Mouse (Mus musculus) lung, adult 2 months (tissue): ENCODE measurements around the gene Dlg3. TPM values are rescaled to one million over a fixed set of nuclear protein-coding genes. Genes with fewer than 3 reads are reported as not detected.

Experiments
- DNase-seq: peaks from one replicate; pipeline ENCODE4 v3.0.0; 2022
- H3K4me1 ChIP-seq: fragments of 200-500 bp; 2 replicates; pipeline ENCODE4 v1.6.1; 2011; ENCODE audit warnings: low read length; ENCODE audit not compliant: control insufficient read depth, insufficient read depth
- H3K4me3 ChIP-seq: fragments of 200-500 bp; replicated peaks from 2 replicates; pipeline ENCODE3; 2011; ENCODE audit warnings: low read depth, mild to moderate bottlenecking, control low read depth, low read length; ENCODE audit errors: extremely low read depth
- CTCF ChIP-seq: fragments of 200-500 bp; IDR thresholded peaks from 2 replicates; pipeline ENCODE4 v1.5.1; 2011; ENCODE audit warnings: mild to moderate bottlenecking, low read length, control low read depth; ENCODE audit not compliant: insufficient read depth
- POLR2A ChIP-seq: fragments of 200-500 bp; IDR thresholded peaks from 2 replicates; pipeline ENCODE4 v1.6.1; 2011; ENCODE audit warnings: low read depth, mild to moderate bottlenecking, control low read depth, low read length, borderline replicate concordance; ENCODE audit errors: extremely low read depth
- WGBS: fragments of 180-500 bp; shearing (Covaris S2); methylation state at CpG from one replicate; pipeline ENCODE4 v1.1.7; 2018; 5-methylcytosine and 5-hydroxymethylcytosine counted together
- polyA plus RNA-seq: library from polyadenylated mRNA; depleted of rRNA; stranded (reverse); fragments of >200 nt; gene quantifications from 2 replicates; pipeline ENCODE4 v1.2.3, GENCODE M21; 2012; rRNA removed

Gene Dlg3
- polyA plus RNA-seq, 1 experiment, result 13.7 TPM

DNA sequence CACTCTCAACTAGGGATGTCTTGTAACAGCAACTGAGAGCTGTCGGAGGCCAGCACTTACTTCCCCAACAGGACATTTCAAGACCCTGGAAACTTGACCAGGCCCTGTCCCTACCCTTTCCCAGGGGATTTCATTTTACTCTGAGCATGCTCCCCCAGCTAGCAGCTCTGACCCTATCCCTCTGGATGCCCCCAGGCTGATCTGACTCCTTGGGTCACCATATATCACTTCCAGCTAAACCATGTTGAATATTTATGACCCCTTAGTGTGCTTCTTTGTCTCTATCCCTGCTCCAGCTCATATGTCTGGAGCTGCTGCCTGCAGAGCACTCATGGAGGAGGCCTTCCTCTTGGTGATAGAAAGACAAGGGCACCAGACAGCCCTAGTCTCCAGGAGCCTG lies 53.6 kb downstream of the Dlg3 start:
- no peak for TF ChIP-seq CTCF
- TF ChIP-seq POLR2A, result no peak
- H3K4me1 ChIP-seq, result no peaks in the 10 kb centered on the region
- WGBS, result 96% methylated on average over 1 of the region's 1 CpGs
- no peak overlapping the region for H3K4me3 ChIP-seq
- DNase-seq, result no peak

DNA sequence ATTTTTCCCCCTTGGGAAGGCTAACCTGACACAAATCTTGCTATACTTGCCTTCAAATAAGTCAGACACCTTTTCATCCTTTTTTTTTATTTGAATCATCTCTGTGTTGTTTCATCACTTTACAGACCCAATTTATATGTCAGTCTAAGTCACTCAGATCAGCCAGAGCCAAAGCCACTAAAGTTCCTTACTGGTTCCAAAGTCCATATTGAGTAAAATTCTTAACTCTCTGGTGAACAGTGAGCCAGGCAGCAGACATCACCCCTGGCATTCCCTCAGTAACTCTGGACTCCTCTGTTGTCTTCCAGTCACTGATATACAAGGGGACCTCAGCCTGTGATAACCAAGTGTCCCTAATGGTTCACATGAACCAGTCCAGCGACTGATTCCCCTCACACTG lies 58.0 kb downstream of the Dlg3 start:
- no peak for DNase-seq
- no peak for TF ChIP-seq CTCF
- no peak for TF ChIP-seq POLR2A
- 68% methylated on average over 1 of the region's 1 CpGs for WGBS
- Histone ChIP-seq H3K4me3 (no peak overlapping the region), H3K4me1 (no peaks in the 10 kb centered on the region)

DNA sequence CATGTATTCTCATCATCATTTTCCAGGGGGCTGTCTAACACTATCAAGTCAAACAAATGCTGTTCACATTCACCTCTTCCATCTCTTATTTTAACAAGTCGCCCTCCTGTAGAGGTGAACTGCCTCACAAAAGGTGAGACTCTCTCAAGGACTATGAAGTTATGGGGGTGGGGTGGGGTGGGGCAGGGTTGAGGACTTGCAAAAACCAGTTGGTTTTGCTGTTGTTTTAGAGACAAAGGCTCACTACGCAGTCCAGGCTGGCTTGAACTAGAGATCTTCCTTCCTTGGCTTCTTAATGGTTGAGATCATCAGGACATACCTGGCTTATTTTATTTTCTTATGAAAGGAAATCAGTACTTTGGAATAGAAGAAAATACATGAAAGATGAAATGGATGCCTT lies 65.3 kb downstream of the Dlg3 start:
- Histone ChIP-seq H3K4me1 (no peaks in the 10 kb centered on the region), H3K4me3 (no peak overlapping the region)
- TF ChIP-seq POLR2A (no peak), CTCF (no peak)
- DNase-seq, result no peak
- WGBS, result 66% methylated on average over 2 of the region's 2 CpGs

DNA sequence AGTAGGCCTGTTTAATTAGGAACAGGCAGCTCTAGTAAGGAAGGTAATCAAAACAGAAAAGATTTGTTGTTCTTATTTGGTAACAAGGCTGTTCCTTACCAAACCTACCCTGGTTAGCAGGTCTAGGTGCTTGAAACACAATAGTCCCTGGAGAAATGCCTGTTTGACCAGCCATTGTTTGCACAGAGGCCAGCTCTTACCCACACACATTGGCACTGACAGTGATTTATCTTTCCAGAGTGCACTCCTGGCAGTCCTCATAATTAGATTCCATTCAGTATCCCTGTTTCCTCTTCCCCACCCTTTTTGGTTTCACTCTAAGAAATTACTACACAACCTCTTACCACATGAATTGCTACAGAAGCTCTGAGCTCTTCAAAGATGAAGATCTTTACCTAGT lies 71.7 kb downstream of the Dlg3 start:
- no peak for TF ChIP-seq CTCF
- no peak for TF ChIP-seq POLR2A
- no peak overlapping the region for H3K4me3 ChIP-seq
- H3K4me1 ChIP-seq, result no peaks in the 10 kb centered on the region
- DNase-seq, result no peak

Other genes with a start within 250 kb of the Dlg3 start
- 0.05 TPM in 1 of 2 replicates, not detected in the other for gene Dgat2l6, start 242.9 kb upstream of the Dlg3 start, polyA plus RNA-seq
- gene Awat1, start 195.5 kb upstream of the Dlg3 start, polyA plus RNA-seq, result not detected in 2 replicates
- 0.03 and 2.2 TPM in 2 replicates for gene P2ry4, start 172.9 kb upstream of the Dlg3 start, polyA plus RNA-seq
- not detected in 2 replicates for gene Arr3, start 162.2 kb upstream of the Dlg3 start, polyA plus RNA-seq
- 0.25 and 0.56 TPM in 2 replicates for gene Kif4, start 142.0 kb upstream of the Dlg3 start, polyA plus RNA-seq
- 15.1 and 22.5 TPM in 2 replicates for gene Pdzd11, start 141.2 kb upstream of the Dlg3 start, polyA plus RNA-seq
- gene Gdpd2, start 37.8 kb upstream of the Dlg3 start, polyA plus RNA-seq, result 14.2 and 19.5 TPM in 2 replicates